Mouse (Mus musculus): ENCODE data around the gene Usp33.

DNA sequence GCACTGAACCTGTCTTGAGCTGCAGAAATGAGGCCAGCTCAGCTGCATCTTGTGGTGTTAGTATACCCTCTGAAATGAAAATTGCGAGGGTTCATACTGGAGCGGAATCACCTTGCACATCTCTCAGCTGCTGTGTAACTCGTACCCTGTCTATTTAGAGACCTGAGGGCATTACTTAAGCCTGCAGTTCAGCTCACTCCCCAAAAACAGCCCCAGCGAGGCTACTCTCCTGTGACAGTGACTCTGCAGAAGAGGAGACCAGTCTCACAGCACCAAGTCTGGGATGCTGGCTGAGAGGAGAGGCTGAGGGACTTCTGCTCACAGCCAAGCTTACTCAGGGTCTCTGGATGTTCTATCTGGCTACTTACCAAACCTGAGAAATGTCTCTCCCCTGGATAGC lies 40.3 kb upstream of the Usp33 start:
- TF ChIP-seq CTCF (IDR thresholded peaks at IDR 0.05; ENCODE audit: insufficient read depth, low read depth, low read length) (no peak), POLR2A (IDR thresholded peaks at IDR 0.05; ENCODE audit: insufficient read depth, low read depth, low read length) (no peak)
